ENCODE assay signal across 28 mouse cellular contexts in the genomic region with DNA sequence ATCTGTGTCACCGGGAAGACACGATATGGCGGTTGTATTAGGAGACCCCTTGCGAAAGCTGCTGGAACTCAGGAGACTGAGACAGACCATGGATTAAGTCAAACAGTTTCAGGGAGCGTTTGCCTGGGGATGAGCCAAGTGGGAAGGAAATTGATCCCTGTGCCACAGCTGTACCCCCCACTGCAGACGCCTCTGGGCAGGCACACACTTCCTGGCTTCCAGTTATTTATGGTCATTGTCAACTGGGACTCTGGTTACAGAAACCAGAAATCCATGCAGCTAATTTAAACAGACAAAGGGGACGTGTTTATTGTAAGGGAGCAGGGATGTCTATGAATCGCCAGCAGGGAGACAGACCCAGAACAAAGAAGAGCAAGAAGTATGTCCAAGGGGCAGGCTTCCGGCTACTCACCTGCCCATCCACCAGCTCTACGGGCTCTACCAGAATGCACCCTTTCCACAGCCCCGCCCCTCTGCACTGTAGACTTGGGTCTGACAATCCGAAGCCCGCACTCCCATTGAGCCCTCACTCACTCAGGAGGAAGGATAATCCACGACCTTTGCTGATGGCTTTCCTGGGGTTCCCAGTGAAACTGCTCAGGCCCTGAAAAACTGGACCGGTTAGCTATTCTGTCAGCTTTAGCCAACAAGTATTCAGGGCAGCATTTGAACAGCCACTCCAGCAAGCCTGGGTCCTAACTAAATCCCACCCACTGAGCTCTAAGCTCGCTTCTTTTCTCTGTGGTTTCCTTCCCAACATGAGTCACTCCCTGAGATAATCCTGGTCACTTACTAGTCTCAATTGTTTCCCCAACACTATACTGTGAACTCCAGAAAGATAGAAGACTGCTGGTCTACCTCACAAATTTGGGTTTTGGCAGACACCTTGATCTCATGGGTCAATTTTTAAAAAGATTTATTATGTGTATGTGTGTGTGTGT. TPM values are rescaled to one million over a fixed set of nuclear protein-coding genes. Genes with fewer than 3 reads are reported as not detected.
DNase-seq lines count a peak whose midpoint lies in the region; ATAC-seq and TF ChIP-seq lines count a peak whose summit lies in the region.
"Had no signal": no experiment of that assay in that cellular context is flagged by ENCODE, and none has a peak within 500 bp of the region (broad histone marks: within the 10 kb centered on the region; RNA-seq: fewer than 3 reads in every experiment).

No protein-coding gene starts in this region.

- H3K27me3 ChIP-seq in heart, embryonic 10.5 days (ENCODE audit: insufficient read depth, poor library complexity, severe bottlenecking), result no peaks in the 10 kb centered on the region
- H3K27me3 ChIP-seq in thymus, adult 2 months (ENCODE audit: control insufficient read depth, insufficient read depth, low read length), result no peaks in the 10 kb centered on the region
- H3K27me3 ChIP-seq: CH12.LX; forebrain, embryonic 13.5 days; heart, embryonic 13.5 days; hindbrain, embryonic 15.5 days; limb, embryonic 13.5 days; lung, embryonic 15.5 days; midbrain, embryonic 15.5 days had no signal

- no peak; the same call in 1 of the 2 replicates for ATAC-seq in granulocyte monocyte progenitor cell, adult 5-6 weeks (replicated peaks; ENCODE audit: poor library complexity, severe bottlenecking)
- ATAC-seq: forebrain, embryonic 13.5 days; inflammation-experienced regulatory T-cells, adult 6 months; midbrain, embryonic 15.5 days had no signal

- no peak for TF ChIP-seq CTCF in layer of hippocampus, adult 2 months (conservative IDR thresholded peaks at IDR 0.05)
- no peak for TF ChIP-seq CTCF in bone marrow macrophage, adult 2 months (IDR thresholded peaks at IDR 0.05; ENCODE audit: low read depth, low read length)
- no peak for TF ChIP-seq CTCF in thymus, adult 2 months (IDR thresholded peaks at IDR 0.05; ENCODE audit: borderline replicate concordance, control insufficient read depth, extremely low read depth, insufficient read depth, low read length, poor library complexity)

- H3K9me3 ChIP-seq in heart, embryonic 10.5 days, result no peaks in the 10 kb centered on the region
- H3K9me3 ChIP-seq: forebrain, embryonic 13.5 days; heart, embryonic 13.5 days; hindbrain, embryonic 10.5 days; hindbrain, embryonic 15.5 days; lung, embryonic 15.5 days; midbrain, embryonic 10.5 days; midbrain, embryonic 15.5 days had no signal

- intact Hi-C loops in heart, postnatal 14 days (cut with DNase I), result no loop called here

- no peaks in the 10 kb centered on the region for H3K36me3 ChIP-seq in heart, embryonic 10.5 days
- H3K36me3 ChIP-seq in thymus, adult 2 months (ENCODE audit: control insufficient read depth, insufficient read depth, low read length), result no peaks in the 10 kb centered on the region
- H3K36me3 ChIP-seq: heart, embryonic 13.5 days; hindbrain, embryonic 10.5 days; hindbrain, embryonic 15.5 days; limb, embryonic 13.5 days; lung, embryonic 15.5 days; midbrain, embryonic 10.5 days; midbrain, embryonic 15.5 days had no signal

- no peak overlapping the region for H3K27ac ChIP-seq in heart, embryonic 10.5 days
- peak overlapping the region; percentile 46; the same call in 1 of the 2 replicates for H3K27ac ChIP-seq in layer of hippocampus, adult 2 months
- peak overlapping the region; percentile 54 for H3K27ac ChIP-seq in bone marrow macrophage, adult 2 months (ENCODE audit: insufficient read depth, low read depth, low read length)
- no peak overlapping the region for H3K27ac ChIP-seq in thymus, adult 2 months (ENCODE audit: control insufficient read depth, insufficient read depth, low read length)
- H3K27ac ChIP-seq: forebrain, embryonic 13.5 days; heart, embryonic 13.5 days; hindbrain, embryonic 10.5 days; hindbrain, embryonic 15.5 days; limb, embryonic 13.5 days; lung, embryonic 15.5 days; midbrain, embryonic 10.5 days; midbrain, embryonic 15.5 days had no signal

- DNase-seq in heart, embryonic 10.5 days (ENCODE audit: low spot score), result peak; percentile 60
- DNase-seq in heart, postnatal 14 days, result no peak
- DNase-seq in layer of hippocampus, adult 2 months (ENCODE audit: low spot score in 2 of 2), result no peak
- DNase-seq in layer of hippocampus, adult 11-12 months (ENCODE audit: low spot score), result no peak
- peak; percentile 59 for DNase-seq in 3T3-L1 (ENCODE audit: low read depth, low spot score)
- no peak for DNase-seq in thymus, adult 2 months
- DNase-seq: adrenal gland, adult 8-10 months; cerebellum, adult 11 months; cerebellum, adult 9-10 months; cerebellum, postnatal 36 days; gastrocnemius, postnatal 14 days; heart, postnatal 10 days; kidney, adult 2 months; kidney, postnatal 4 days; thymus, postnatal 14 days had no signal

- no peak for TF ChIP-seq POLR2A in bone marrow macrophage, adult 2 months (IDR thresholded peaks at IDR 0.05; ENCODE audit: borderline replicate concordance, low read depth, low read length)
- no peak for TF ChIP-seq POLR2A in thymus, adult 2 months (IDR thresholded peaks at IDR 0.05; ENCODE audit: control insufficient read depth, extremely low read depth, insufficient read depth, low read length, poor library complexity)

- H3K4me1 ChIP-seq in heart, embryonic 10.5 days, result peaks cover 10% of the 10 kb centered on the region; the same call in 1 of the 2 replicates
- H3K4me1 ChIP-seq in bone marrow macrophage, adult 2 months (ENCODE audit: control insufficient read depth, insufficient read depth, low read length), result peaks cover 27% of the 10 kb centered on the region
- no peaks in the 10 kb centered on the region for H3K4me1 ChIP-seq in thymus, adult 2 months (replicated peaks; ENCODE audit: control insufficient read depth, insufficient read depth, low read length)
- H3K4me1 ChIP-seq: lung, embryonic 15.5 days had no signal

- 67% methylated on average over 16 of the region's 16 CpGs for WGBS in heart, embryonic 10.5 days
- 86% methylated on average over 16 of the region's 16 CpGs for WGBS in thymus, adult 2 months

- H3K4me3 ChIP-seq in heart, embryonic 10.5 days, result no peak overlapping the region
- no peak overlapping the region for H3K4me3 ChIP-seq in layer of hippocampus, adult 2 months
- H3K4me3 ChIP-seq in bone marrow macrophage, adult 2 months (ENCODE audit: insufficient read depth, low read length), result no peak overlapping the region
- H3K4me3 ChIP-seq in thymus, adult 2 months (ENCODE audit: control insufficient read depth, insufficient read depth, low read length), result no peak overlapping the region
- H3K4me3 ChIP-seq: forebrain, embryonic 13.5 days; heart, embryonic 13.5 days; hindbrain, embryonic 10.5 days; hindbrain, embryonic 15.5 days; limb, embryonic 13.5 days; lung, embryonic 15.5 days; midbrain, embryonic 10.5 days; midbrain, embryonic 15.5 days had no signal

RNA-seq across cellular contexts. Expression of gene Oprd1, which starts 22.3 kb away (rescaled TPM):
- polyA plus RNA-seq in heart, embryonic 10.5 days (2016; fragmentation: Nextera tagmentation; extraction: Ambion mirVana), result 1.00 and 1.1 TPM in 2 replicates
- total RNA-seq in heart, postnatal 14 days (2021), result under 1 TPM; 0.19 to 0.20 TPM
- 10 to 100 TPM in 1 of 2 experiments, 1 to 10 TPM in 1; 9.2 to 10.4 TPM for total RNA-seq in layer of hippocampus, adult 2 months (2021)
- not detected in 2 replicates for polyA plus RNA-seq in bone marrow macrophage, adult 2 months (2012; ENCODE audit: insufficient read depth, insufficient read length, missing spikeins)
- 3.9 and 4.3 TPM in 2 replicates for polyA plus RNA-seq in thymus, adult 2 months (2012; rRNA removed)
- total RNA-seq in granulocyte monocyte progenitor cell, adult 5-6 weeks (2014; fragmentation: Nextera tagmentation), result not detected in 2 replicates
- total RNA-seq in granulocyte monocyte progenitor cell, adult 5-6 weeks (2017), result not detected in 2 replicates
- total RNA-seq: CH12.LX; megakaryocyte progenitor cell, adult 5-6 weeks had no signal
- polyA plus RNA-seq: inflammation-experienced regulatory T-cells, adult 6 months had no signal

RNA-seq across cellular contexts. Expression of gene Ythdf2, which starts 45.5 kb away (rescaled TPM):
- polyA plus RNA-seq in heart, embryonic 10.5 days (2016; fragmentation: Nextera tagmentation; extraction: Ambion mirVana), result 76.0 and 91.6 TPM in 2 replicates
- total RNA-seq in heart, postnatal 14 days (2021), result 10 to 100 TPM; 30.6 to 34.6 TPM
- total RNA-seq in layer of hippocampus, adult 2 months (2021), result 10 to 100 TPM; 43.8 to 46.5 TPM
- 50.3 and 51.4 TPM in 2 replicates for polyA plus RNA-seq in bone marrow macrophage, adult 2 months (2012; ENCODE audit: insufficient read depth, insufficient read length, missing spikeins)
- polyA plus RNA-seq in thymus, adult 2 months (2012; rRNA removed), result 36.0 and 36.3 TPM in 2 replicates
- total RNA-seq in granulocyte monocyte progenitor cell, adult 5-6 weeks (2014; fragmentation: Nextera tagmentation), result 55.2 and 65.3 TPM in 2 replicates
- 63.6 and 81.8 TPM in 2 replicates for total RNA-seq in granulocyte monocyte progenitor cell, adult 5-6 weeks (2017)

Comparison
In these comparisons a context has a peak if more than half of its experiments do, and no peak if none do; other contexts are left out.
1. DNase-seq: peak in heart, embryonic 10.5 days (single experiment) and 3T3-L1 (single experiment); none in heart, postnatal 14 days (0 of 2), layer of hippocampus, adult 2 months (0 of 2), layer of hippocampus, adult 11-12 months (single experiment) and thymus, adult 2 months (single experiment).
2. H3K27ac ChIP-seq: peak in layer of hippocampus, adult 2 months (single experiment) and bone marrow macrophage, adult 2 months (single experiment); none in heart, embryonic 10.5 days (single experiment) and thymus, adult 2 months (single experiment).
3. RNA of gene Oprd1, which starts 22.3 kb away (total RNA-seq): 9.2 to 10.4 TPM in layer of hippocampus, adult 2 months; 0.19 to 0.20 TPM in heart, postnatal 14 days and not detected in granulocyte monocyte progenitor cell, adult 5-6 weeks; every median in the first group is over 4 times any median in the second.